Mouse (Mus musculus) spleen, adult 2 months (tissue): ENCODE results near the gene Kcnc2.

Experiments used
- CTCF ChIP-seq: fragments of 200-500 bp; IDR thresholded peaks from 2 replicates; pipeline ENCODE4 v1.5.1; 2011; ENCODE audit warnings: mild to moderate bottlenecking, inconsistent platforms; ENCODE audit not compliant: insufficient read depth, insufficient read length, insufficient replicate concordance; ENCODE audit errors: extremely low read depth
- POLR2A ChIP-seq: fragments of 200-500 bp; IDR thresholded peaks from 2 replicates; pipeline ENCODE4 v1.6.1; 2011; ENCODE audit warnings: low read depth, low read length, inconsistent platforms

DNA sequence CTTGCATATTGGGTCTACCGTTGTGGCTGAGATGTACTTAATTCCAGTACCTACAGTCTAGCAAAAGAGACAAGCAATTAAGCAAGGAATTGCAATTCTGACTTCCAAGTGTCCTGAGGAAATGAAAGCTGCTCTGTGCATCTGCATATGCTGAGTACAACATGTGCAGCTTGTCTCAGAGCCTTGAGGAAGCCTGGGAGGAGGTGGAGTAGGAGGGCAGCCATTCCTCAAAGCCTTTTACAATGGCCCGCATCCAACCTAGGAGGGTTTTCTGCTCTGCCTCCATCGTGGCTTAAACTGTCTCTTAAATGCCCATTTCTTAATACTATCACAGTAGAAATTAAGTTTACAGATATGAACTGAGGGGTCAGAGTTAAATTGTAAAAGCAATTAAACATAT, 7.5 kb upstream of the Kcnc2 start:
- TF ChIP-seq CTCF (no peak), POLR2A (no peak)
